Mouse (Mus musculus) CH12.LX (cell line): ENCODE results near the gene Tspyl1. TPM values are rescaled to one million over a fixed set of nuclear protein-coding genes. Genes with fewer than 3 reads are reported as not detected.

Source experiments
- DNase-seq: peaks from one replicate; pipeline ENCODE4 v3.0.0-alpha.2; 2013; ENCODE audit errors: extremely low read depth
- H3K27ac ChIP-seq: 2 replicates; pipeline ENCODE4 v1.5.1; 2012; ENCODE audit warnings: low read depth, mild to moderate bottlenecking, control low read depth, moderate library complexity; ENCODE audit not compliant: insufficient read depth
- H3K27me3 ChIP-seq: replicated peaks from 2 replicates; pipeline ENCODE3; 2012; ENCODE audit warnings: inconsistent platforms
- H3K36me3 ChIP-seq, 2 experiments: replicated peaks in 1 of 2; 2 replicates each; pipeline versions ENCODE3 to v1.6.1; 2012; ENCODE audit warnings: inconsistent platforms in 1 of 2, low read length in 1 of 2, mild to moderate bottlenecking in 1 of 2, mixed read lengths in 1 of 2, moderate library complexity in 1 of 2; ENCODE audit not compliant: control insufficient read depth in 1 of 2, insufficient read depth in 1 of 2
- H3K4me1 ChIP-seq, 2 experiments: 2 replicates each; pipeline ENCODE4 v1.6.1; 2012; ENCODE audit warnings: inconsistent platforms in 1 of 2, moderate library complexity in 1 of 2; ENCODE audit not compliant: insufficient read depth in 2 of 2, control insufficient read depth in 1 of 2
- H3K4me2 ChIP-seq: 2 replicates; pipeline ENCODE4 v1.6.1; 2012; ENCODE audit warnings: low read depth, mild to moderate bottlenecking, control low read depth; ENCODE audit not compliant: poor library complexity, insufficient read depth, severe bottlenecking
- H3K4me3 ChIP-seq, 3 experiments: fragments of 150-350 bp in 1 of 3; sonication (generic) in 1 of 3; replicated peaks in 1 of 3; 2 replicates each; pipeline versions ENCODE3 to v1.5.1; 2011 to 2012; ENCODE audit warnings: low read depth in 2 of 3, low read length in 2 of 3, mild to moderate bottlenecking in 2 of 3, moderate library complexity in 2 of 3, control low read depth in 1 of 3, improper control_type of control experiment in 1 of 3, inconsistent platforms in 1 of 3, mixed read lengths in 1 of 3; ENCODE audit not compliant: poor library complexity in 1 of 3
- H3K79me2 ChIP-seq: replicated peaks from 2 replicates; pipeline ENCODE4 v1.6.1; 2012; ENCODE audit warnings: mild to moderate bottlenecking, moderate library complexity; ENCODE audit not compliant: control insufficient read depth, poor library complexity, insufficient read depth, severe bottlenecking; ENCODE audit errors: extremely low read depth
- H3K9ac ChIP-seq: 2 replicates; pipeline ENCODE4 v1.6.1; 2012; ENCODE audit warnings: low read depth, mild to moderate bottlenecking, control low read depth, moderate library complexity; ENCODE audit not compliant: insufficient read depth
- H3K9me3 ChIP-seq: replicated peaks from 2 replicates; pipeline ENCODE3; 2012; ENCODE audit warnings: low read length, inconsistent platforms, mixed read lengths
- CHD2 ChIP-seq: IDR thresholded peaks from 2 replicates; pipeline ENCODE4 v1.6.1; 2011; ENCODE audit warnings: low read length, improper control_type of control experiment
- CTCF ChIP-seq, 2 experiments: IDR thresholded peaks in 1 of 2; conservative IDR thresholded peaks in 1 of 2; 2 replicates each; pipeline ENCODE4 v1.5.1; 2011 to 2012; ENCODE audit warnings: low read depth in 2 of 2, low read length in 2 of 2, improper control_type of control experiment in 1 of 2, inconsistent platforms in 1 of 2, mild to moderate bottlenecking in 1 of 2, moderate library complexity in 1 of 2
- EP300 ChIP-seq: IDR thresholded peaks from 2 replicates; pipeline ENCODE4 v1.6.1; 2011; ENCODE audit warnings: low read length, improper control_type of control experiment
- ETS1 ChIP-seq: conservative IDR thresholded peaks from 2 replicates; pipeline ENCODE4 v1.6.1; 2012; ENCODE audit warnings: low read depth, mild to moderate bottlenecking, inconsistent platforms, low read length, improper control_type of control experiment, moderate library complexity
- HCFC1 ChIP-seq: IDR thresholded peaks from 2 replicates; pipeline ENCODE4 v1.6.1; 2012; ENCODE audit warnings: low read depth, mild to moderate bottlenecking, inconsistent platforms, low read length, improper control_type of control experiment
- IRF4 ChIP-seq: IDR thresholded peaks from 2 replicates; pipeline ENCODE4 v1.6.1; 2014; ENCODE audit warnings: low read depth, mild to moderate bottlenecking, inconsistent platforms, low read length, improper control_type of control experiment
- KAT2A ChIP-seq: IDR thresholded peaks from 2 replicates; pipeline ENCODE4 v1.6.1; 2012; ENCODE audit warnings: low read length, improper control_type of control experiment, inconsistent platforms; ENCODE audit not compliant: insufficient replicate concordance
- MAX ChIP-seq: IDR thresholded peaks from 2 replicates; pipeline ENCODE4 v1.6.1; 2011; ENCODE audit warnings: low read length, improper control_type of control experiment
- MEF2A ChIP-seq: IDR thresholded peaks from 2 replicates; pipeline ENCODE4 v1.6.1; 2014; ENCODE audit warnings: low read depth, mild to moderate bottlenecking, inconsistent platforms, low read length, improper control_type of control experiment, borderline replicate concordance
- MXI1 ChIP-seq: IDR thresholded peaks from 2 replicates; pipeline ENCODE4 v1.6.1; 2011; ENCODE audit warnings: mild to moderate bottlenecking, low read depth, low read length, improper control_type of control experiment
- MYC ChIP-seq: IDR thresholded peaks from 2 replicates; pipeline ENCODE4 v1.6.1; 2011; ENCODE audit warnings: low read depth, mild to moderate bottlenecking, improper control_type of control experiment, low read length
- RAD21 ChIP-seq: IDR thresholded peaks from 2 replicates; pipeline ENCODE4 v1.6.1; 2011; ENCODE audit warnings: low read depth, mild to moderate bottlenecking, low read length, improper control_type of control experiment, moderate library complexity
- SIN3A ChIP-seq: IDR thresholded peaks from 2 replicates; pipeline ENCODE4 v1.6.1; 2012; ENCODE audit warnings: low read length, improper control_type of control experiment, inconsistent platforms
- USF2 ChIP-seq: conservative IDR thresholded peaks from 2 replicates; pipeline ENCODE4 v1.6.1; 2011; ENCODE audit warnings: low read depth, low read length, improper control_type of control experiment
- ZC3H11A ChIP-seq: IDR thresholded peaks from 2 replicates; pipeline ENCODE4 v1.6.1; 2012; ENCODE audit warnings: low read depth, mild to moderate bottlenecking, inconsistent platforms, low read length, improper control_type of control experiment
- ZKSCAN1 ChIP-seq: IDR thresholded peaks from 2 replicates; pipeline ENCODE4 v1.6.1; 2012; ENCODE audit warnings: low read depth, inconsistent platforms, low read length, improper control_type of control experiment, borderline replicate concordance
- dilution Hi-C: fragments of 300-500 bp; cut with MboI; formaldehyde crosslinking; loops from 2 replicates; pipeline ENCODE4 v1.14.3; 2020; ENCODE audit warnings: low sequenced_read_pairs; ENCODE audit not compliant: extremely low pct_unique_long_range_greater_than_20kb, extremely low pct_ligation_motif_present
- in situ Hi-C: fragments of 300-500 bp; cut with MboI; formaldehyde crosslinking; loops from 3 replicates; pipeline ENCODE4 v1.14.3; 2019; ENCODE audit warnings: low sequenced_read_pairs, low pct_ligation_motif_present, low pct_unique_long_range_greater_than_20kb, mixed read lengths
- polyA plus RNA-seq: library from polyadenylated mRNA; unstranded; fragments of >175 nt; gene quantifications from 2 replicates; pipeline ENCODE4 v1.2.1, GENCODE M21; 2012; ENCODE audit warnings: low read depth; ENCODE audit not compliant: insufficient read length
- total RNA-seq, 2 experiments: library from RNA; depleted of rRNA; stranded (reverse); fragments of 300-350 nt in 1 of 2; fragments of >200 nt in 1 of 2; gene quantifications; 2 replicates each; pipeline ENCODE4 v1.2.3; 2012 to 2014

Gene Tspyl1
- total and polyA plus RNA-seq, 3 experiments, result 18.9 to 23.7 (median 19.7) TPM

GRCm38 (mm10) chr10:34316571-34317216 is 34.7 kb downstream of the Tspyl1 start:
- Histone ChIP-seq H3K4me3 (no peak overlapping the region), H3K79me2 (no peaks in the 10 kb centered on the region), H3K4me2 (no peak overlapping the region)
- TF ChIP-seq KAT2A (no peak), CHD2 (0 out of 2 replicates have a peak, but pooled peaks have one; percentile 41), ZC3H11A (no peak)
- TF ChIP-seq, all 38 proteins: peak for 1
- peaks cover 3 to 47% of the 10 kb centered on the region in 2 experiments for H3K36me3 ChIP-seq
- dilution Hi-C loops (no loop called here), in situ Hi-C loops (no loop called here)
- H3K27ac ChIP-seq, result no peak overlapping the region
- H3K9me3 ChIP-seq, result no peaks in the 10 kb centered on the region
- peak; percentile 13 for DNase-seq
- H3K4me1 ChIP-seq, result peaks cover 0 to 10% of the 10 kb centered on the region in 2 experiments; a peak in 2 of 4 replicates
- no peaks in the 10 kb centered on the region for H3K27me3 ChIP-seq
- H3K9ac ChIP-seq, result no peak overlapping the region

GRCm38 (mm10) chr10:34317217-34317606 is 35.2 kb downstream of the Tspyl1 start:
- Histone ChIP-seq H3K79me2 (no peaks in the 10 kb centered on the region), H3K4me3 (no peak overlapping the region), H3K4me2 (no peak overlapping the region), H3K9me3 (no peaks in the 10 kb centered on the region), H3K4me1 (peaks cover 0 to 10% of the 10 kb centered on the region in 2 experiments; a peak in 2 of 4 replicates), H3K27me3 (no peaks in the 10 kb centered on the region), H3K36me3 (peaks cover 6 to 48% of the 10 kb centered on the region in 2 experiments), H3K27ac (no peak overlapping the region), H3K9ac (no peak overlapping the region)
- dilution Hi-C loops (no loop called here), in situ Hi-C loops (no loop called here)
- TF ChIP-seq SIN3A, result no peak
- no peak for TF ChIP-seq HCFC1
- TF ChIP-seq USF2, result no peak
- no peak for TF ChIP-seq ZKSCAN1
- no peak for TF ChIP-seq RAD21
- no peak for TF ChIP-seq ETS1
- no peak for TF ChIP-seq MEF2A
- no peak for TF ChIP-seq MAX
- no peak for DNase-seq

GRCm38 (mm10) chr10:34320809-34321208 is 38.8 kb downstream of the Tspyl1 start:
- H3K4me1 ChIP-seq, result peaks cover 0 to 10% of the 10 kb centered on the region in 2 experiments; a peak in 2 of 4 replicates
- H3K36me3 ChIP-seq, result peaks cover 3 to 41% of the 10 kb centered on the region in 2 experiments
- in situ Hi-C loops, result no loop called here
- no peak overlapping the region for H3K27ac ChIP-seq
- H3K4me2 ChIP-seq, result no peak overlapping the region
- no peak overlapping the region for H3K4me3 ChIP-seq
- no peaks in the 10 kb centered on the region for H3K79me2 ChIP-seq
- no peaks in the 10 kb centered on the region for H3K9me3 ChIP-seq
- DNase-seq, result no peak
- no peaks in the 10 kb centered on the region for H3K27me3 ChIP-seq
- TF ChIP-seq IRF4 (no peak), EP300 (no peak), CTCF (conservative IDR thresholded peaks at IDR 0.05 in 1 of 2, IDR thresholded peaks at IDR 0.05 in 1 of 2; ENCODE audit: low read depth in 2 of 2, low read length in 2 of 2) (no peak), MYC (no peak), MEF2A (no peak), ETS1 (no peak), CHD2 (no peak), MXI1 (no peak)
- dilution Hi-C loops, result no loop called here
- no peak overlapping the region for H3K9ac ChIP-seq
